ENCODE assay signal across 20 mouse cellular contexts in genomic region chr9:102126510-102126909, GRCm38 (mm10).
DNase-seq lines count a peak whose midpoint lies in the region; ATAC-seq lines count a peak whose summit lies in the region.
"Had no signal": no experiment of that assay in that cellular context is flagged by ENCODE, and none has a peak within 500 bp of the region (broad histone marks: within the 10 kb centered on the region; RNA-seq: fewer than 3 reads in every experiment).

No protein-coding gene starts in this region.

- no peak for DNase-seq in forebrain, embryonic 10.5 days (ENCODE audit: extremely low spot score, low spot score)
- peak; percentile 12 for DNase-seq in kidney, adult 11 months
- peak; percentile 4 to 17 for DNase-seq in kidney, adult 8-10 months
- peak; percentile 6 to 24 for DNase-seq in kidney, postnatal 36 days
- no peak for DNase-seq in gastrocnemius, adult 18-20 months (ENCODE audit: low spot score)
- DNase-seq in urinary bladder, postnatal 14 days (ENCODE audit: low spot score), result no peak
- DNase-seq: adrenal gland, postnatal 10 days; cerebellum, adult 18-20 months; cerebellum, postnatal 14 days; gastrocnemius, postnatal 36 days; heart, postnatal 36 days; liver, embryonic 13.5 days; lung, adult 2 months; lung, postnatal 14 days; thymus, adult 2 months had no signal

- 0 out of 2 replicates have a peak overlapping the region, but pooled peaks have one; percentile 56 for H3K27ac ChIP-seq in forebrain, embryonic 10.5 days
- H3K27ac ChIP-seq in forebrain, embryonic 12.5 days, result no peak overlapping the region
- H3K27ac ChIP-seq in kidney, embryonic 14.5 days (ENCODE audit: low read depth, low read length), result no peak overlapping the region
- H3K27ac ChIP-seq: heart, embryonic 15.5 days; kidney, postnatal 0 days; liver, embryonic 13.5 days; stomach, postnatal 0 days had no signal

- WGBS in forebrain, embryonic 10.5 days, result 51% methylated on average over 3 of the region's 3 CpGs
- 52% methylated on average over 3 of the region's 3 CpGs for WGBS in forebrain, embryonic 12.5 days
- 13% methylated on average over 3 of the region's 3 CpGs for WGBS in kidney, embryonic 14.5 days

- no peak overlapping the region for H3K4me3 ChIP-seq in forebrain, embryonic 10.5 days
- H3K4me3 ChIP-seq in forebrain, embryonic 12.5 days (replicated peaks), result no peak overlapping the region
- H3K4me3 ChIP-seq in kidney, embryonic 14.5 days (ENCODE audit: low read length), result no peak overlapping the region
- H3K4me3 ChIP-seq: heart, embryonic 15.5 days; liver, embryonic 13.5 days had no signal

- no peak overlapping the region for H3K4me2 ChIP-seq in forebrain, embryonic 12.5 days
- no peak overlapping the region for H3K4me2 ChIP-seq in kidney, embryonic 14.5 days (replicated peaks; ENCODE audit: low read depth, low read length)
- H3K4me2 ChIP-seq: heart, embryonic 15.5 days; liver, embryonic 13.5 days had no signal

- peaks cover 48% of the 10 kb centered on the region for H3K27me3 ChIP-seq in forebrain, embryonic 10.5 days (ENCODE audit: poor library complexity, severe bottlenecking)
- peaks cover 12% of the 10 kb centered on the region for H3K27me3 ChIP-seq in forebrain, embryonic 12.5 days
- H3K27me3 ChIP-seq in kidney, embryonic 14.5 days (ENCODE audit: control insufficient read depth, insufficient read depth, low read length), result no peaks in the 10 kb centered on the region
- H3K27me3 ChIP-seq: heart, embryonic 15.5 days; liver, embryonic 13.5 days had no signal

- peaks cover 57% of the 10 kb centered on the region for H3K4me1 ChIP-seq in forebrain, embryonic 10.5 days
- peaks cover 42% of the 10 kb centered on the region for H3K4me1 ChIP-seq in forebrain, embryonic 12.5 days
- peaks cover 6% of the 10 kb centered on the region; the same call in 1 of the 2 replicates for H3K4me1 ChIP-seq in kidney, embryonic 14.5 days (ENCODE audit: control insufficient read depth, insufficient read depth, low read length)
- H3K4me1 ChIP-seq: heart, embryonic 15.5 days; liver, embryonic 13.5 days had no signal

- H3K9me3 ChIP-seq in forebrain, embryonic 10.5 days, result no peaks in the 10 kb centered on the region
- no peaks in the 10 kb centered on the region for H3K9me3 ChIP-seq in forebrain, embryonic 12.5 days
- no peaks in the 10 kb centered on the region for H3K9me3 ChIP-seq in kidney, embryonic 14.5 days (ENCODE audit: control insufficient read depth, low read length)
- H3K9me3 ChIP-seq: heart, embryonic 15.5 days; liver, embryonic 13.5 days had no signal

- H3K9ac ChIP-seq in forebrain, embryonic 12.5 days, result no peak overlapping the region
- no peak overlapping the region for H3K9ac ChIP-seq in kidney, embryonic 14.5 days (ENCODE audit: low read depth, low read length)
- H3K9ac ChIP-seq: heart, embryonic 15.5 days; liver, embryonic 13.5 days had no signal

- no peak for ATAC-seq in forebrain, embryonic 12.5 days (ENCODE audit: low FRiP score)
- no peak for ATAC-seq in kidney, embryonic 14.5 days (ENCODE audit: low FRiP score, low TSS enrichment)

- H3K36me3 ChIP-seq in forebrain, embryonic 10.5 days (replicated peaks), result no peaks in the 10 kb centered on the region
- no peaks in the 10 kb centered on the region for H3K36me3 ChIP-seq in forebrain, embryonic 12.5 days (replicated peaks)
- H3K36me3 ChIP-seq in kidney, embryonic 14.5 days (ENCODE audit: control insufficient read depth, insufficient read depth, low read length), result no peaks in the 10 kb centered on the region
- H3K36me3 ChIP-seq: heart, embryonic 15.5 days; liver, embryonic 13.5 days had no signal

Comparison
In these comparisons a context has a peak if more than half of its experiments do, and no peak if none do; other contexts are left out.
1. DNase-seq: peak in kidney, adult 11 months (single experiment), kidney, adult 8-10 months (2 of 2) and kidney, postnatal 36 days (2 of 2); none in forebrain, embryonic 10.5 days (single experiment), gastrocnemius, adult 18-20 months (single experiment) and urinary bladder, postnatal 14 days (single experiment).